Mouse (Mus musculus) monocyte, adult 5-6 weeks (primary cell): ENCODE results near the gene Gm8127. TPM values are rescaled to one million over a fixed set of nuclear protein-coding genes. Genes with fewer than 3 reads are reported as not detected.

ENCODE experiments used
- total RNA-seq: library from RNA; stranded (forward); fragments of 200-1000, 200-491, 200-594 nt; gene quantifications from 3 replicates; pipeline ENCODE4 v1.2.3, GENCODE M21; 2017

Gene Gm8127
- total RNA-seq, 1 experiment from 2014 or later = not detected

Other genes with a start within 250 kb of the Gm8127 start
- gene Gm8094, start 217.2 kb downstream of the Gm8127 start, total RNA-seq = not detected in 3 replicates
- gene Gm8104, start 193.2 kb downstream of the Gm8127 start, total RNA-seq = not detected in 3 replicates
- not detected in 3 replicates for gene Gm7233, start 114.0 kb downstream of the Gm8127 start, total RNA-seq
- gene Gm8122, start 58.5 kb downstream of the Gm8127 start, total RNA-seq = not detected in 3 replicates
- not detected in 3 replicates for gene Gm8126, start 35.2 kb downstream of the Gm8127 start, total RNA-seq
- not detected in 3 replicates for gene Gm9732, start 18.8 kb downstream of the Gm8127 start, total RNA-seq
- gene 1700001F09Rik, start 54.0 kb upstream of the Gm8127 start, total RNA-seq = not detected in 3 replicates
- gene Gm8138, start 122.5 kb upstream of the Gm8127 start, total RNA-seq = not detected in 3 replicates
- not detected in 3 replicates for gene Gm5799, start 249.7 kb upstream of the Gm8127 start, total RNA-seq